Mouse (Mus musculus): ENCODE measurements at regions not wholly inside any gene's neighbourhood (a gene's known extent, or its start where the extent isn't known, plus 50 kb on each side); places are given as distances from the start of the nearest gene placed in this dataset.

- DNase-seq, result no peak
Observed at GRCm38 (mm10) chr8:34449391-34450044, 338.0 kb upstream of the Gm10131 start.

- no peak for DNase-seq
Observed at GRCm38 (mm10) chr8:34447880-34448830, 336.6 kb upstream of the Gm10131 start.

- no peak for DNase-seq
Observed at GRCm38 (mm10) chr8:34442688-34443087, 331.2 kb upstream of the Gm10131 start.

GRCm38 (mm10) chr8:34441756-34442155 is 330.2 kb upstream of the Gm10131 start:
- DNase-seq, result no peak

GRCm38 (mm10) chr8:34440771-34441170 is 329.2 kb upstream of the Gm10131 start:
- no peak for DNase-seq

GRCm38 (mm10) chr8:34438771-34439170 is 327.2 kb upstream of the Gm10131 start:
- DNase-seq, result no peak

- DNase-seq, result no peak
Observed at GRCm38 (mm10) chr8:34431985-34432384, 320.4 kb upstream of the Gm10131 start.

GRCm38 (mm10) chr8:34429231-34429630 is 317.7 kb upstream of the Gm10131 start:
- no peak for DNase-seq

GRCm38 (mm10) chr8:34401571-34401970 is 290.0 kb upstream of the Gm10131 start:
- no peak for DNase-seq

GRCm38 (mm10) chr8:34398914-34399813 is 287.6 kb upstream of the Gm10131 start:
- DNase-seq, result no peak

- no peak for DNase-seq
Observed at GRCm38 (mm10) chr8:34397583-34398411, 286.3 kb upstream of the Gm10131 start.

GRCm38 (mm10) chr8:34397225-34397582 is 285.7 kb upstream of the Gm10131 start:
- DNase-seq, result no peak

GRCm38 (mm10) chr8:34392981-34393828 is 281.7 kb upstream of the Gm10131 start:
- no peak for DNase-seq

GRCm38 (mm10) chr8:34392208-34392980 is 280.9 kb upstream of the Gm10131 start:
- DNase-seq, result no peak

GRCm38 (mm10) chr8:34385806-34386439 is 274.4 kb upstream of the Gm10131 start:
- no peak for DNase-seq

- DNase-seq, result no peak
Observed at GRCm38 (mm10) chr8:34380615-34381014, 269.1 kb upstream of the Gm10131 start.

- no peak for DNase-seq
Observed at GRCm38 (mm10) chr8:34377154-34377553, 265.6 kb upstream of the Gm10131 start.

GRCm38 (mm10) chr8:34374242-34374641 is 262.7 kb upstream of the Gm10131 start:
- no peak for DNase-seq

- no peak for DNase-seq
Observed at GRCm38 (mm10) chr8:34372666-34372980, 261.1 kb upstream of the Gm10131 start.
